Mouse (Mus musculus): ENCODE data around the gene Ugt2b1. TPM values are rescaled to one million over a fixed set of nuclear protein-coding genes. Genes with fewer than 3 reads are reported as not detected.

Gene Ugt2b1
- total and polyA plus RNA-seq, 2 experiments from 2014 or later: not detected

GRCm38 (mm10) chr5:86911357-86912099 is 14.8 kb downstream of the Ugt2b1 start:
- 74% methylated on average over 3 of the region's 3 CpGs for WGBS
- TF ChIP-seq CTCF (IDR thresholded peaks at IDR 0.05; ENCODE audit: low read depth): no peak
- Histone ChIP-seq H3K27me3 (ENCODE audit: insufficient read depth, low read length) (no peaks in the 10 kb centered on the region), H3K4me2 (ENCODE audit: low read depth) (no peak overlapping the region), H3K9ac (no peak overlapping the region), H3K27ac (ENCODE audit: low read depth, low read length) (no peak overlapping the region), H3K9me3 (ENCODE audit: low read length) (no peaks in the 10 kb centered on the region), H3K4me1 (ENCODE audit: insufficient read depth) (no peaks in the 10 kb centered on the region), H3K4me3 (ENCODE audit: low read depth, low read length) (no peak overlapping the region), H3K36me3 (ENCODE audit: insufficient read depth) (no peaks in the 10 kb centered on the region)
- peak; percentile 50 for ATAC-seq
- peak; percentile 13 for DNase-seq

GRCm38 (mm10) chr5:86910770-86911169 is 15.6 kb downstream of the Ugt2b1 start:
- Histone ChIP-seq H3K4me2 (ENCODE audit: low read depth) (no peak overlapping the region), H3K4me1 (ENCODE audit: insufficient read depth) (no peaks in the 10 kb centered on the region), H3K27ac (ENCODE audit: low read depth, low read length) (no peak overlapping the region), H3K36me3 (ENCODE audit: insufficient read depth) (no peaks in the 10 kb centered on the region), H3K9me3 (ENCODE audit: low read length) (no peaks in the 10 kb centered on the region), H3K27me3 (ENCODE audit: insufficient read depth, low read length) (no peaks in the 10 kb centered on the region), H3K4me3 (ENCODE audit: low read depth, low read length) (no peak overlapping the region), H3K9ac (no peak overlapping the region)
- no peak for ATAC-seq
- DNase-seq: no peak
- no peak for TF ChIP-seq CTCF (IDR thresholded peaks at IDR 0.05; ENCODE audit: low read depth)
- 69% methylated on average over 1 of the region's 1 CpGs for WGBS

- Histone ChIP-seq H3K4me2 (ENCODE audit: low read depth) (no peak within 1 kb of the TSS), H3K27me3 (ENCODE audit: insufficient read depth, low read length) (no peaks in the 10 kb centered on the region), H3K4me3 (ENCODE audit: low read depth, low read length) (no peak within 1 kb of the TSS), H3K4me1 (ENCODE audit: insufficient read depth) (no peaks in the 10 kb centered on the region), H3K9me3 (ENCODE audit: low read length) (no peaks in the 10 kb centered on the region), H3K27ac (ENCODE audit: low read depth, low read length) (no peak within 1 kb of the TSS), H3K36me3 (ENCODE audit: insufficient read depth) (no peaks in the 10 kb centered on the region), H3K9ac (no peak within 1 kb of the TSS)
- no peak for DNase-seq
- ATAC-seq: no peak
- WGBS: 79% methylated on average over 1 of the region's 1 CpGs
- TF ChIP-seq CTCF (IDR thresholded peaks at IDR 0.05; ENCODE audit: low read depth): no peak
Observed at GRCm38 (mm10) chr5:86906758-86907157, 19.6 kb downstream of the Ugt2b1 start, which contains the start of gene Ugt2b34. Gene Ugt2b34 (minus strand): TSS chr5:86906937.

GRCm38 (mm10) chr5:86889933-86890332 is 36.4 kb downstream of the Ugt2b1 start:
- DNase-seq (no peak), ATAC-seq (no peak)
- Histone ChIP-seq H3K4me1 (ENCODE audit: insufficient read depth) (no peaks in the 10 kb centered on the region), H3K4me2 (ENCODE audit: low read depth) (no peak overlapping the region), H3K27ac (ENCODE audit: low read depth, low read length) (no peak overlapping the region), H3K9me3 (ENCODE audit: low read length) (no peaks in the 10 kb centered on the region), H3K27me3 (ENCODE audit: insufficient read depth, low read length) (no peaks in the 10 kb centered on the region), H3K4me3 (ENCODE audit: low read depth, low read length) (no peak overlapping the region), H3K9ac (no peak overlapping the region), H3K36me3 (ENCODE audit: insufficient read depth) (no peaks in the 10 kb centered on the region)
- peak; percentile 20; the same call in 1 of the 2 replicates for TF ChIP-seq CTCF (IDR thresholded peaks at IDR 0.05; ENCODE audit: low read depth)
- 90% methylated on average over 1 of the region's 1 CpGs for WGBS

GRCm38 (mm10) chr5:86888420-86888819 is 37.9 kb downstream of the Ugt2b1 start:
- H3K27me3 ChIP-seq (ENCODE audit: insufficient read depth, low read length): no peaks in the 10 kb centered on the region
- no peak overlapping the region for H3K4me2 ChIP-seq (ENCODE audit: low read depth)
- 87% methylated on average over 1 of the region's 1 CpGs for WGBS

GRCm38 (mm10) chr5:86887081-86887480 is 39.2 kb downstream of the Ugt2b1 start:
- Histone ChIP-seq H3K4me3 (ENCODE audit: low read depth, low read length) (no peak overlapping the region), H3K9me3 (ENCODE audit: low read length) (no peaks in the 10 kb centered on the region), H3K4me2 (ENCODE audit: low read depth) (no peak overlapping the region), H3K27me3 (ENCODE audit: insufficient read depth, low read length) (no peaks in the 10 kb centered on the region), H3K4me1 (ENCODE audit: insufficient read depth) (no peaks in the 10 kb centered on the region), H3K36me3 (ENCODE audit: insufficient read depth) (no peaks in the 10 kb centered on the region), H3K9ac (no peak overlapping the region), H3K27ac (ENCODE audit: low read depth, low read length) (no peak overlapping the region)
- DNase-seq (no peak), ATAC-seq (no peak)
- 93% methylated on average over 1 of the region's 1 CpGs for WGBS
- TF ChIP-seq CTCF (IDR thresholded peaks at IDR 0.05; ENCODE audit: low read depth): no peak

More at GRCm38 (mm10) chr5:86888420-86888819, 37.9 kb downstream of the Ugt2b1 start:
- Histone ChIP-seq H3K27ac (ENCODE audit: low read depth, low read length) (no peak overlapping the region), H3K9ac (no peak overlapping the region), H3K36me3 (ENCODE audit: insufficient read depth) (no peaks in the 10 kb centered on the region), H3K4me1 (ENCODE audit: insufficient read depth) (no peaks in the 10 kb centered on the region), H3K9me3 (ENCODE audit: low read length) (no peaks in the 10 kb centered on the region), H3K4me3 (ENCODE audit: low read depth, low read length) (no peak overlapping the region)
- ATAC-seq: no peak
- no peak for DNase-seq
- TF ChIP-seq CTCF (IDR thresholded peaks at IDR 0.05; ENCODE audit: low read depth): no peak

- ATAC-seq: no peak
- TF ChIP-seq CTCF (IDR thresholded peaks at IDR 0.05; ENCODE audit: low read depth): peak; percentile 57
- Histone ChIP-seq H3K27me3 (ENCODE audit: insufficient read depth, low read length) (no peaks in the 10 kb centered on the region), H3K9ac (no peak overlapping the region), H3K4me1 (ENCODE audit: insufficient read depth) (no peaks in the 10 kb centered on the region), H3K36me3 (ENCODE audit: insufficient read depth) (no peaks in the 10 kb centered on the region), H3K27ac (ENCODE audit: low read depth, low read length) (no peak overlapping the region), H3K9me3 (ENCODE audit: low read length) (no peaks in the 10 kb centered on the region), H3K4me2 (ENCODE audit: low read depth) (no peak overlapping the region), H3K4me3 (ENCODE audit: low read depth, low read length) (no peak overlapping the region)
- 55% methylated on average over 3 of the region's 3 CpGs for WGBS
- peak; percentile 42 for DNase-seq
Observed at GRCm38 (mm10) chr5:86886620-86887019, 39.7 kb downstream of the Ugt2b1 start.

All from forebrain, postnatal 0 days (tissue).